ENCODE assay signal across 30 mouse cellular contexts in genomic region chr4:116057559-116057958, GRCm38 (mm10). TPM values are rescaled to one million over a fixed set of nuclear protein-coding genes. Genes with fewer than 3 reads are reported as not detected.
DNase-seq lines count a peak whose midpoint lies in the region; ATAC-seq and TF ChIP-seq lines count a peak whose summit lies in the region.
"Had no signal": no experiment of that assay in that cellular context is flagged by ENCODE, and none has a peak within 500 bp of the region (broad histone marks: within the 10 kb centered on the region; RNA-seq: fewer than 3 reads in every experiment).

No protein-coding gene starts in this region.

- 4% methylated on average over 1 of the region's 1 CpGs for WGBS in intestine, postnatal 0 days
- WGBS in intestine, embryonic 16.5 days = 4% methylated on average over 1 of the region's 1 CpGs
- 11% methylated on average over 1 of the region's 1 CpGs for WGBS in lung, postnatal 0 days

- H3K4me3 ChIP-seq in intestine, postnatal 0 days (ENCODE audit: low read depth, low read length) = no peak overlapping the region
- H3K4me3 ChIP-seq in intestine, embryonic 16.5 days (ENCODE audit: low read length) = no peak overlapping the region
- H3K4me3 ChIP-seq in lung, postnatal 0 days (ENCODE audit: low read depth, low read length) = no peak overlapping the region
- H3K4me3 ChIP-seq in MEL (ENCODE audit: control insufficient read depth in 1 of 2, insufficient read depth in 1 of 2, low read depth in 2 of 2, low read length in 2 of 2) = no peak overlapping the region
- H3K4me3 ChIP-seq: forebrain, embryonic 13.5 days; hindbrain, embryonic 12.5 days; left cerebral cortex, adult 2 months; limb, embryonic 13.5 days; liver, embryonic 13.5 days; lung, embryonic 15.5 days; neural tube, embryonic 13.5 days had no signal

- no peak for TF ChIP-seq POLR2A in MEL (IDR thresholded peaks at IDR 0.05; ENCODE audit: control insufficient read depth in 1 of 2, insufficient read depth in 1 of 2, low read depth in 1 of 2, low read length in 2 of 2, poor library complexity in 1 of 2)

- no peak for TF ChIP-seq RAD21 in MEL (IDR thresholded peaks at IDR 0.05; ENCODE audit: low read depth, low read length)

- no peak overlapping the region for H3K9ac ChIP-seq in intestine, postnatal 0 days (ENCODE audit: low read depth, low read length)
- H3K9ac ChIP-seq in intestine, embryonic 16.5 days (ENCODE audit: low read depth, low read length) = no peak overlapping the region
- no peak overlapping the region for H3K9ac ChIP-seq in lung, postnatal 0 days (replicated peaks; ENCODE audit: low read depth)
- no peak overlapping the region for H3K9ac ChIP-seq in MEL (ENCODE audit: control insufficient read depth, low read depth, low read length, poor library complexity, severe bottlenecking)
- H3K9ac ChIP-seq: forebrain, embryonic 13.5 days; hindbrain, embryonic 12.5 days; limb, embryonic 13.5 days; liver, embryonic 13.5 days; lung, embryonic 15.5 days; neural tube, embryonic 13.5 days had no signal

- no peak overlapping the region for H3K4me2 ChIP-seq in intestine, postnatal 0 days (replicated peaks; ENCODE audit: low read depth)
- H3K4me2 ChIP-seq in intestine, embryonic 16.5 days (ENCODE audit: low read depth, low read length) = no peak overlapping the region
- no peak overlapping the region for H3K4me2 ChIP-seq in lung, postnatal 0 days (replicated peaks; ENCODE audit: low read depth, low read length)
- H3K4me2 ChIP-seq: forebrain, embryonic 13.5 days; hindbrain, embryonic 12.5 days; limb, embryonic 13.5 days; liver, embryonic 13.5 days; lung, embryonic 15.5 days; midbrain, embryonic 11.5 days; neural tube, embryonic 13.5 days had no signal

- H3K9me3 ChIP-seq in intestine, postnatal 0 days (ENCODE audit: control insufficient read depth) = no peaks in the 10 kb centered on the region
- no peaks in the 10 kb centered on the region for H3K9me3 ChIP-seq in intestine, embryonic 16.5 days (ENCODE audit: control insufficient read depth, low read length)
- H3K9me3 ChIP-seq in lung, postnatal 0 days (ENCODE audit: low read length) = no peaks in the 10 kb centered on the region
- no peaks in the 10 kb centered on the region for H3K9me3 ChIP-seq in MEL (replicated peaks; ENCODE audit: insufficient read depth, low read length)
- H3K9me3 ChIP-seq: forebrain, embryonic 13.5 days; hindbrain, embryonic 12.5 days; limb, embryonic 13.5 days; liver, embryonic 13.5 days; lung, embryonic 15.5 days; neural tube, embryonic 13.5 days had no signal

- ATAC-seq in intestine, postnatal 0 days = no peak
- ATAC-seq in intestine, embryonic 16.5 days = no peak
- no peak for ATAC-seq in lung, postnatal 0 days
- ATAC-seq: activated CD4-positive, CD25-positive, alpha-beta regulatory T cell, adult 4 months; forebrain, embryonic 13.5 days; midbrain, embryonic 16.5 days had no signal

- peak; percentile 23; the same call in 1 of the 2 replicates for TF ChIP-seq CTCF in intestine, postnatal 0 days (IDR thresholded peaks at IDR 0.05; ENCODE audit: low read depth)
- TF ChIP-seq CTCF in lung, postnatal 0 days (IDR thresholded peaks at IDR 0.05) = peak; percentile 30
- TF ChIP-seq CTCF in MEL (IDR thresholded peaks at IDR 0.05 in 2 of 3, conservative IDR thresholded peaks at IDR 0.05 in 1 of 3; ENCODE audit: control insufficient read depth in 1 of 3, insufficient read depth in 1 of 3, low read depth in 2 of 3, low read length in 3 of 3, poor library complexity in 1 of 3, severe bottlenecking in 1 of 3) = peak in 2 of 3 experiments; percentile 9 to 51; a peak in 3 of 6 replicates

- no peaks in the 10 kb centered on the region for H3K36me3 ChIP-seq in intestine, postnatal 0 days (ENCODE audit: control insufficient read depth, insufficient read depth)
- no peaks in the 10 kb centered on the region for H3K36me3 ChIP-seq in intestine, embryonic 16.5 days (ENCODE audit: control insufficient read depth, insufficient read depth, low read length)
- H3K36me3 ChIP-seq in lung, postnatal 0 days (ENCODE audit: insufficient read depth, low read length) = no peaks in the 10 kb centered on the region
- no peaks in the 10 kb centered on the region for H3K36me3 ChIP-seq in MEL (ENCODE audit: control insufficient read depth in 1 of 2, insufficient read depth in 2 of 2, low read length in 2 of 2)
- H3K36me3 ChIP-seq: hindbrain, embryonic 12.5 days; limb, embryonic 13.5 days; liver, embryonic 13.5 days; lung, embryonic 15.5 days; neural tube, embryonic 13.5 days had no signal

- H3K27ac ChIP-seq in intestine, postnatal 0 days (ENCODE audit: low read depth, low read length) = no peak overlapping the region
- no peak overlapping the region for H3K27ac ChIP-seq in intestine, embryonic 16.5 days (ENCODE audit: low read length)
- H3K27ac ChIP-seq in lung, postnatal 0 days (ENCODE audit: low read length) = no peak overlapping the region
- no peak overlapping the region for H3K27ac ChIP-seq in MEL (ENCODE audit: control insufficient read depth, low read depth, low read length)
- H3K27ac ChIP-seq: forebrain, embryonic 13.5 days; hindbrain, embryonic 12.5 days; left cerebral cortex, adult 2 months; limb, embryonic 13.5 days; liver, embryonic 13.5 days; lung, embryonic 15.5 days; neural tube, embryonic 13.5 days had no signal

- no peak for TF ChIP-seq EP300 in lung, postnatal 0 days (IDR thresholded peaks at IDR 0.05)
- TF ChIP-seq EP300 in MEL (IDR thresholded peaks at IDR 0.05; ENCODE audit: low read depth in 1 of 2, low read length in 2 of 2) = no peak

- H3K27me3 ChIP-seq in intestine, postnatal 0 days (replicated peaks; ENCODE audit: control insufficient read depth, insufficient read depth, low read length) = no peaks in the 10 kb centered on the region
- no peaks in the 10 kb centered on the region for H3K27me3 ChIP-seq in intestine, embryonic 16.5 days (replicated peaks; ENCODE audit: control insufficient read depth, insufficient read depth, low read length)
- H3K27me3 ChIP-seq in lung, postnatal 0 days (replicated peaks; ENCODE audit: insufficient read depth, low read length) = no peaks in the 10 kb centered on the region
- H3K27me3 ChIP-seq in MEL (ENCODE audit: control insufficient read depth in 1 of 2, insufficient read depth in 2 of 2, low read length in 2 of 2) = no peaks in the 10 kb centered on the region
- H3K27me3 ChIP-seq: forebrain, embryonic 13.5 days; hindbrain, embryonic 12.5 days; limb, embryonic 13.5 days; liver, embryonic 13.5 days; lung, embryonic 15.5 days; neural tube, embryonic 13.5 days had no signal

- H3K79me2 ChIP-seq in MEL (ENCODE audit: control insufficient read depth, insufficient read depth, low read length, poor library complexity) = no peaks in the 10 kb centered on the region; the same call in 1 of the 2 replicates

- no peak for DNase-seq in lung, postnatal 0 days (ENCODE audit: low spot score)
- no peak for DNase-seq in lung, adult 18-20 months
- DNase-seq in MEL (ENCODE audit: low read depth, low spot score) = no peak
- no peak for DNase-seq in left cerebral cortex, adult 8-10 months (ENCODE audit: low spot score in 2 of 2)
- DNase-seq in neural tube, embryonic 10.5 days (ENCODE audit: extremely low spot score, low spot score) = no peak
- DNase-seq: adrenal gland, adult 2 months; adrenal gland, postnatal 36 days; B cell, adult 2 months; cerebellum, adult 18-20 months; cerebellum, postnatal 14 days; gastrocnemius, postnatal 10 days; kidney, adult 11 months; kidney, postnatal 10 days; layer of hippocampus, adult 9-11 months; liver, embryonic 13.5 days; lung, postnatal 36 days; right cerebral cortex, postnatal 4 days; thymus, adult 2 months; thymus, postnatal 36 days had no signal

- H3K4me1 ChIP-seq in intestine, postnatal 0 days (replicated peaks; ENCODE audit: control insufficient read depth, insufficient read depth, low read length) = no peaks in the 10 kb centered on the region
- peaks cover under 1% of the 10 kb centered on the region; the same call in 1 of the 2 replicates for H3K4me1 ChIP-seq in intestine, embryonic 16.5 days (ENCODE audit: control insufficient read depth, insufficient read depth, low read length)
- H3K4me1 ChIP-seq in lung, postnatal 0 days (ENCODE audit: insufficient read depth, low read depth, low read length) = peaks cover 6% of the 10 kb centered on the region
- peaks cover 0 to under 1% of the 10 kb centered on the region in 2 experiments; a peak in 2 of 4 replicates for H3K4me1 ChIP-seq in MEL (ENCODE audit: control insufficient read depth in 1 of 2, insufficient read depth in 2 of 2, low read length in 2 of 2)

RNA-seq across cellular contexts. Expression of gene Nsun4, which starts 3.9 kb away (rescaled TPM):
- polyA plus RNA-seq in intestine, postnatal 0 days (2015; fragmentation: Nextera tagmentation; extraction: Ambion mirVana) = 34.5 and 37.5 TPM in 2 replicates
- 39.8 and 41.7 TPM in 2 replicates for polyA plus RNA-seq in intestine, embryonic 16.5 days (2015; fragmentation: Nextera tagmentation; extraction: Ambion mirVana)
- 33.7 and 37.9 TPM in 2 replicates for polyA plus RNA-seq in lung, postnatal 0 days (2015; fragmentation: Nextera tagmentation; extraction: Ambion mirVana)
- total RNA-seq in MEL (2012; rRNA removed) = 13.6 and 14.9 TPM in 2 replicates
- polyA plus RNA-seq in MEL (2012; ENCODE audit: insufficient read depth in 1 of 2, insufficient read length in 2 of 2, low read depth in 1 of 2, low replicate concordance in 2 of 2, missing spikeins in 1 of 2) = 10 to 100 TPM in 1 of 2 experiments, not detected in 1; 11.8 TPM
- 10 to 100 TPM in 2 of 4 experiments, 1 to 10 TPM in 2; 9.0 to 11.5 (median 10.6) TPM for total RNA-seq in left cerebral cortex, adult 8-10 months (2022)

RNA-seq across cellular contexts. Expression of gene Uqcrh, which starts 17.3 kb away (rescaled TPM):
- polyA plus RNA-seq in intestine, postnatal 0 days (2015; fragmentation: Nextera tagmentation; extraction: Ambion mirVana) = 1,002 and 1,003 TPM in 2 replicates
- polyA plus RNA-seq in intestine, embryonic 16.5 days (2015; fragmentation: Nextera tagmentation; extraction: Ambion mirVana) = 745 and 751 TPM in 2 replicates
- polyA plus RNA-seq in lung, postnatal 0 days (2015; fragmentation: Nextera tagmentation; extraction: Ambion mirVana) = 423 and 444 TPM in 2 replicates
- 444 and 529 TPM in 2 replicates for total RNA-seq in MEL (2012; rRNA removed)
- polyA plus RNA-seq in MEL (2012; ENCODE audit: insufficient read depth in 1 of 2, insufficient read length in 2 of 2, low read depth in 1 of 2, low replicate concordance in 2 of 2, missing spikeins in 1 of 2) = 100 to 1,000 TPM; 392 to 414 TPM
- total RNA-seq in left cerebral cortex, adult 8-10 months (2022) = 100 to 1,000 TPM; 402 to 442 (median 412) TPM

RNA-seq across cellular contexts. Expression of gene Lrrc41, which starts 17.5 kb away (rescaled TPM):
- 49.2 and 52.0 TPM in 2 replicates for polyA plus RNA-seq in intestine, postnatal 0 days (2015; fragmentation: Nextera tagmentation; extraction: Ambion mirVana)
- polyA plus RNA-seq in intestine, embryonic 16.5 days (2015; fragmentation: Nextera tagmentation; extraction: Ambion mirVana) = 77.4 and 79.3 TPM in 2 replicates
- 46.1 and 49.0 TPM in 2 replicates for polyA plus RNA-seq in lung, postnatal 0 days (2015; fragmentation: Nextera tagmentation; extraction: Ambion mirVana)
- total RNA-seq in MEL (2012; rRNA removed) = 52.8 and 64.4 TPM in 2 replicates
- polyA plus RNA-seq in MEL (2012; ENCODE audit: insufficient read depth in 1 of 2, insufficient read length in 2 of 2, low read depth in 1 of 2, low replicate concordance in 2 of 2, missing spikeins in 1 of 2) = 10 to 100 TPM in 1 of 2 experiments, not detected in 1; 73.3 TPM
- total RNA-seq in left cerebral cortex, adult 8-10 months (2022) = 10 to 100 TPM; 45.2 to 53.2 (median 50.0) TPM

RNA-seq across cellular contexts. Expression of gene Faah, which starts 39.8 kb away (rescaled TPM):
- 105 and 125 TPM in 2 replicates for polyA plus RNA-seq in intestine, postnatal 0 days (2015; fragmentation: Nextera tagmentation; extraction: Ambion mirVana)
- polyA plus RNA-seq in intestine, embryonic 16.5 days (2015; fragmentation: Nextera tagmentation; extraction: Ambion mirVana) = 83.7 and 108 TPM in 2 replicates
- 12.1 and 13.4 TPM in 2 replicates for polyA plus RNA-seq in lung, postnatal 0 days (2015; fragmentation: Nextera tagmentation; extraction: Ambion mirVana)
- total RNA-seq in MEL (2012; rRNA removed) = 7.5 and 10.8 TPM in 2 replicates
- 10 to 100 TPM in 1 of 2 experiments, not detected in 1; 22.2 TPM for polyA plus RNA-seq in MEL (2012; ENCODE audit: insufficient read depth in 1 of 2, insufficient read length in 2 of 2, low read depth in 1 of 2, low replicate concordance in 2 of 2, missing spikeins in 1 of 2)
- total RNA-seq in left cerebral cortex, adult 8-10 months (2022) = 10 to 100 TPM; 77.3 to 81.9 (median 80.2) TPM
